Mouse (Mus musculus) ES-Bruce4 (cell line): ENCODE results near the gene Zfp652. TPM values are rescaled to one million over a fixed set of nuclear protein-coding genes. Genes with fewer than 3 reads are reported as not detected.

Experiments
- H3K27ac ChIP-seq: 2 replicates; pipeline ENCODE4 v1.5.1; 2012; ENCODE audit warnings: low read length, inconsistent platforms; ENCODE audit not compliant: insufficient read depth
- H3K27me3 ChIP-seq: 2 replicates; pipeline ENCODE4 v1.6.1; 2012; ENCODE audit warnings: mild to moderate bottlenecking, low read length, inconsistent platforms; ENCODE audit not compliant: control insufficient read depth, poor library complexity, insufficient read depth, severe bottlenecking
- H3K36me3 ChIP-seq: 2 replicates; pipeline ENCODE4 v1.6.1; 2012; ENCODE audit warnings: inconsistent platforms, mild to moderate bottlenecking, low read length, moderate library complexity; ENCODE audit not compliant: control insufficient read depth, poor library complexity, insufficient read depth, severe bottlenecking
- H3K4me1 ChIP-seq: one replicate; pipeline ENCODE4 v1.8.1; 2011; ENCODE audit warnings: low read length; ENCODE audit not compliant: control insufficient read depth, insufficient read depth
- H3K4me3 ChIP-seq: 2 replicates; pipeline ENCODE4 v1.5.1; 2011; ENCODE audit warnings: low read depth, mild to moderate bottlenecking, low read length
- H3K9ac ChIP-seq: 2 replicates; pipeline ENCODE4 v1.6.1; 2012; ENCODE audit warnings: low read depth, mild to moderate bottlenecking, inconsistent platforms; ENCODE audit not compliant: poor library complexity, severe bottlenecking
- H3K9me3 ChIP-seq: replicated peaks from 2 replicates; pipeline ENCODE4 v1.6.1; 2012; ENCODE audit warnings: mild to moderate bottlenecking, low read length, inconsistent platforms; ENCODE audit not compliant: control insufficient read depth, poor library complexity, insufficient read depth, severe bottlenecking
- CTCF ChIP-seq: IDR thresholded peaks from one replicate; pipeline ENCODE4 v1.8.1; 2011; ENCODE audit warnings: low read depth, low read length
- EP300 ChIP-seq: IDR thresholded peaks from 2 replicates; pipeline ENCODE4 v1.6.1; 2011; ENCODE audit warnings: low read depth, low read length; ENCODE audit not compliant: insufficient read depth
- POLR2A ChIP-seq: IDR thresholded peaks from one replicate; pipeline ENCODE4 v1.8.1; 2011; ENCODE audit warnings: low read length; ENCODE audit not compliant: insufficient read depth
- polyA plus RNA-seq: library from polyadenylated mRNA; stranded (reverse); fragments of >200 nt; gene quantifications from 2 replicates; pipeline ENCODE4 v1.2.4, GENCODE M21; 2011; ENCODE audit warnings: low read depth; ENCODE audit not compliant: missing spikeins, insufficient read depth, insufficient read length

The Zfp652 gene
- polyA plus RNA-seq, 1 experiment, result 41.4 TPM

DNA sequence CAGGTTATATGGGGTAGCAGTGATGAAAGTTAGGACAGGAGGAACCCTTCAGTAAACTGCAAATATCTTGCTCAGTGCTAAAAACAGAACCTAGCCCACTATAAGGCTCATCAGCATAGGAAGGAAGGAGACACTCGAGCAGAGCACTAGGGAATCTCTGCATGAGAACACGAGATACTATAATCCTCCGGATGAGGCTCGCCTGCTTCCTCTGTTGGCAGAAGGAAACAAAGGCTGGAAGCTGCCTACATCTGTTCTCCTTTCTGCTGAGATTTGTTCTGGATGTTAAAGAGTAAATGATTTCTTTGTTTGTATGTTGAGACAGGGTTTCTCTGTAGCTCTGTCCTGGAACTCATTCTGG, 7.5 kb upstream of the Zfp652 start:
- peak overlapping the region; percentile 39; the same call in 1 of the 2 replicates for H3K27ac ChIP-seq
- H3K27me3 ChIP-seq, result no peaks in the 10 kb centered on the region
- no peak overlapping the region for H3K9ac ChIP-seq
- no peaks in the 10 kb centered on the region for H3K36me3 ChIP-seq
- H3K4me3 ChIP-seq, result no peak overlapping the region
- H3K9me3 ChIP-seq, result 0 out of 2 replicates have a peak, but pooled peaks cover 2% of the 10 kb centered on the region
- H3K4me1 ChIP-seq, result peaks cover 3% of the 10 kb centered on the region
- TF ChIP-seq EP300 (peak; percentile 55; the same call in 1 of the 2 replicates), CTCF (no peak)

DNA sequence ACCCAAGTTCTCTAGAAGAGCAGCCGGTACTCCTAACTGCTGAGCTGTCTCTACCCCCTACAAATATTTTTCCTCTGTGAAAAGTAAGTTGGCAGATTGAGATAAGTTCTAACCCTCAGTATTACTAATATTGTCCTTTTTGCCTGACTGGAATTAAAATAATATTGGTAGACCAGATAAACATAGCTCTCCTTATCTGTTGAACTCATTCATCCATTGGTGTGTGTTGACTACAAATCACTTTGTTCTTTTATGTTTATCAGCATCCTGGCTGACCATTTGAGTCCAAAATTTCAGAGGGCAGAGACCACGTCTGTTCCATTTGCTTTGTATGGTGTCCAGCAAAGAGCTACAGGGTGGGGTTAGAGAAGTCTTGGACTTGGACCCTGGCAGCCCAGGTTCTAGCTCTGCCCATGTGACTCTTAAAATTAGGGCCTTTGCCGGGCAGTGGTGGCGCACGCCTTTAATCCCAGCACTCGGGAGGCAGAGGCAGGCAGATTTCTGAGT, 2.9 kb upstream of the Zfp652 start:
- Histone ChIP-seq H3K9me3 (no peaks in the 10 kb centered on the region), H3K4me1 (peaks cover 3% of the 10 kb centered on the region), H3K36me3 (no peaks in the 10 kb centered on the region), H3K9ac (no peak overlapping the region), H3K27ac (no peak overlapping the region), H3K4me3 (no peak overlapping the region), H3K27me3 (no peaks in the 10 kb centered on the region)
- no peak for TF ChIP-seq CTCF
- no peak for TF ChIP-seq POLR2A
- TF ChIP-seq EP300, result no peak

- Histone ChIP-seq H3K9me3 (no peaks in the 10 kb centered on the region), H3K27ac (no peak overlapping the region), H3K9ac (no peak overlapping the region), H3K4me1 (peaks cover 3% of the 10 kb centered on the region), H3K36me3 (no peaks in the 10 kb centered on the region), H3K4me3 (no peak overlapping the region), H3K27me3 (no peaks in the 10 kb centered on the region)
- TF ChIP-seq CTCF (no peak), POLR2A (no peak), EP300 (no peak)
Measured at GRCm38 (mm10) chr11:95710478-95710877, 2.0 kb upstream of the Zfp652 start.

DNA sequence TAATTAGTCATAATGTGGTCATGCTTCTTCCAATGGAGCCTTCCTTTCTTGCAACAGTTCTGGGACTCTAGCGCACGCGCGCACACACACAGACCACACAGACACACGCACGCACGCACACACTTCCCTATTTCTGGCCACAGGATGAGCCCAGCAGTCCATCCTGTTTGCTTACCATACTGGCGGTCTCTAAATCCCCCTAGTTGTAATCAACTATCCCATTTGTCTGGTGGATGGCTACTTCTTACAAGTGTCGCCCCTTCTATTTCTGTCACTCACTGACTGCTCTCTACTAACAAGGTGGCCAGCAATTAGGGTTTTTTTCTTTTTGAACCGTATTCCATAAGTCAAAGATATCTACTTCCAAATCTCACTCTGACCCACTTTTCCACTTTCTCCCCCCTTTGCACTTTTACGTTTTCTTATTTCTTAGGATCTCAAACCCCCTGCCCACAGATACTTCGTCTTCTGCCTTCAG, 349 bp upstream of the Zfp652 start:
- Histone ChIP-seq H3K27ac (peak overlapping the region; percentile 24; the same call in 1 of the 2 replicates), H3K4me3 (peak overlapping the region; percentile 54), H3K27me3 (no peaks in the 10 kb centered on the region), H3K9ac (peak overlapping the region; percentile 19; the same call in 1 of the 2 replicates), H3K4me1 (peaks cover under 1% of the 10 kb centered on the region), H3K36me3 (no peaks in the 10 kb centered on the region), H3K9me3 (no peaks in the 10 kb centered on the region)
- TF ChIP-seq EP300, result no peak
- TF ChIP-seq POLR2A, result no peak
- TF ChIP-seq CTCF, result no peak

DNA sequence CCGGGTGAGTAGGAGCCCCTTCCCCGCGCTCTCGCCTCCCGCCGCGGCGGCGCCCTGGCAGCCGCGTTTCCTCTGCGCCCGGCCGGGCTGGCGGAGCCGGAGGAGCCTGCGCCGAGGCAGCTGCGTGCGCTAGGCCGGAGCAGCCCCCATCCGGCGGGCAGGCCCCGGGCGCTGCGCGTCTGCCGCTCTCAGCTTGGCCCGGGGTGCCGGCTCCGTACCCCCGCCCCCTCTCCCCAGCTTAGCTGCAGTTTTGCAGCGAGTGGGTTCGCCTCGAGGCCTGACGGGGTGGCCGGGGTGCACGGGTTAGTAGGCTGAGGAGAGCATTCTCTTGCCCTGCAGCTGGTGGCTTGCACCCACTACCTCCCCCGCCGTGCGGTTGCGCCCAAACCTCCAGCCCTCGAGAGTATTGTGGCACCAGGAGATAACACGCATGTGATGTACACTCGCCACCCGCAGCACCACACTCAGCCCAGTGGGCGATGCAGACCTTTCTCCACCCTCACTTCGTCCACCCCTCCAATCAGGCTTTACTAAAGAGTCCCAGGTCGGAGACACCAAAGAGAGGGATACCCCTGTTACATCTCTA, 845 bp downstream of the Zfp652 start:
- TF ChIP-seq POLR2A (no peak), CTCF (no peak), EP300 (no peak)
- Histone ChIP-seq H3K4me3 (peak overlapping the region; percentile 80), H3K27ac (peak overlapping the region; percentile 3; the same call in 1 of the 2 replicates), H3K9ac (peak overlapping the region; percentile 96), H3K9me3 (no peaks in the 10 kb centered on the region), H3K36me3 (no peaks in the 10 kb centered on the region), H3K4me1 (no peaks in the 10 kb centered on the region), H3K27me3 (no peaks in the 10 kb centered on the region)

DNA sequence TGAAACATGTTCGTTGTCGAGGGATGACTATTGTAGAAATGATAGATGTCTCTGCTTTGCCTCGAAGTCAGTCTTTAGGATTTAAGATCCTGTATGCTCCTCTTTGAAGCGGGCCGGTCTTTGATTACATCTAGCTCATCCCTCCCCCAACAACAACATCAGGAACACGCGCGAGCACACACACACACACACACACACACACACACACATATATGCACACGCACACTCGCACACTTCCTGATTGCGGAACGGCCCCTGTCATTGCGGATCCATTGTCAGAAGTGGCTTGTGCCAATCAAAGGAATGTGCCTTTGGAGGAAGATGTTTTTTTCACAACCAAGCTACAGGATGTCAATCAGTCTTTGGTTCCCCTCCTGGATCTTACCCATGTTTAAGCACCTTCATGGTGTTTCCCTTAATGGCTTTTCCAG, 1.4 kb downstream of the Zfp652 start:
- H3K27me3 ChIP-seq, result no peaks in the 10 kb centered on the region
- no peak for TF ChIP-seq CTCF
- TF ChIP-seq POLR2A, result no peak
- TF ChIP-seq EP300, result no peak
- H3K4me3 ChIP-seq, result peak overlapping the region; percentile 80
- no peaks in the 10 kb centered on the region for H3K36me3 ChIP-seq
- peak overlapping the region; percentile 96 for H3K9ac ChIP-seq
- peaks cover 1% of the 10 kb centered on the region for H3K4me1 ChIP-seq
- H3K27ac ChIP-seq, result no peak overlapping the region
- H3K9me3 ChIP-seq, result no peaks in the 10 kb centered on the region
